Mouse (Mus musculus) CH12.LX (cell line): ENCODE results near the gene Sorcs3.

Experiments
- CHD1 ChIP-seq: IDR thresholded peaks from 2 replicates; pipeline ENCODE4 v1.6.1; 2012; ENCODE audit warnings: low read depth, low read length, improper control_type of control experiment, inconsistent platforms
- CTCF ChIP-seq, 2 experiments: IDR thresholded peaks in 1 of 2; conservative IDR thresholded peaks in 1 of 2; 2 replicates each; pipeline ENCODE4 v1.5.1; 2011 to 2012; ENCODE audit warnings: low read depth in 2 of 2, low read length in 2 of 2, improper control_type of control experiment in 1 of 2, inconsistent platforms in 1 of 2, mild to moderate bottlenecking in 1 of 2, moderate library complexity in 1 of 2
- ELF1 ChIP-seq: IDR thresholded peaks from 2 replicates; pipeline ENCODE4 v1.6.1; 2014; ENCODE audit warnings: low read depth, mild to moderate bottlenecking, inconsistent platforms, low read length, improper control_type of control experiment
- EP300 ChIP-seq: IDR thresholded peaks from 2 replicates; pipeline ENCODE4 v1.6.1; 2011; ENCODE audit warnings: low read length, improper control_type of control experiment
- MAZ ChIP-seq: IDR thresholded peaks from 2 replicates; pipeline ENCODE4 v1.6.1; 2012; ENCODE audit warnings: low read depth, mild to moderate bottlenecking, inconsistent platforms, low read length, improper control_type of control experiment, moderate library complexity
- POLR2A ChIP-seq: IDR thresholded peaks from 2 replicates; pipeline ENCODE4 v1.6.1; 2011; ENCODE audit warnings: low read depth, mild to moderate bottlenecking, improper control_type of control experiment, low read length
- SMC3 ChIP-seq: IDR thresholded peaks from 2 replicates; pipeline ENCODE4 v1.6.1; 2011; ENCODE audit warnings: low read depth, low read length, improper control_type of control experiment
- UBTF ChIP-seq: IDR thresholded peaks from 2 replicates; pipeline ENCODE4 v1.6.1; 2012; ENCODE audit warnings: low read depth, mild to moderate bottlenecking, inconsistent platforms, low read length, improper control_type of control experiment, moderate library complexity
- ZMIZ1 ChIP-seq: IDR thresholded peaks from 2 replicates; pipeline ENCODE4 v1.6.1; 2012; ENCODE audit warnings: low read depth, mild to moderate bottlenecking, inconsistent platforms, low read length, improper control_type of control experiment

DNA sequence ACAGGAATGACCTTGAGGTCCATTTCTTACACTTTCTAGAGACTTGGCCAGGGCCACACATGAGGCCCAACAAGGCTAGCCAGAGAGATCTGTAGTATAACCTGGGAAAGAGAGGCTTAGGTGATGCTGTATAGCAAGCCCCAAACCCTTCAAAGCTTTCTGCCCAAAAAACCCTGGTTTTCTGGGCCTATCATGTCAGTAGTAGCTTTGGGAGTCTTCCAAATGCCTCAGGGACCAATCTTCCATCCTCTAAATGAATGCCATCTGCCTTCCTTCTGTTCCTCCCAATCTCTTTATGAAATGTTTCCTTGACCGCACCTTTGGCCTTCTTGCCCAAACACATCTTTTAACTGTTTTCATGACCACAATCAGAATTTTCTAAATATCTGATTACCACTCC lies 474.1 kb downstream of the Sorcs3 start:
- TF ChIP-seq ELF1: no peak
- TF ChIP-seq CTCF (conservative IDR thresholded peaks at IDR 0.05 in 1 of 2, IDR thresholded peaks at IDR 0.05 in 1 of 2; ENCODE audit: low read depth in 2 of 2, low read length in 2 of 2): no peak
- no peak for TF ChIP-seq SMC3
- no peak for TF ChIP-seq POLR2A
- no peak for TF ChIP-seq EP300
- no peak for TF ChIP-seq ZMIZ1
- no peak for TF ChIP-seq MAZ
- TF ChIP-seq CHD1: no peak
- TF ChIP-seq UBTF: no peak
